Mouse (Mus musculus): Measurements from ENCODE around the gene Btbd1.
A peak's percentile ranks its signal among the peaks of the same experiment; 100 is the strongest.

DNA sequence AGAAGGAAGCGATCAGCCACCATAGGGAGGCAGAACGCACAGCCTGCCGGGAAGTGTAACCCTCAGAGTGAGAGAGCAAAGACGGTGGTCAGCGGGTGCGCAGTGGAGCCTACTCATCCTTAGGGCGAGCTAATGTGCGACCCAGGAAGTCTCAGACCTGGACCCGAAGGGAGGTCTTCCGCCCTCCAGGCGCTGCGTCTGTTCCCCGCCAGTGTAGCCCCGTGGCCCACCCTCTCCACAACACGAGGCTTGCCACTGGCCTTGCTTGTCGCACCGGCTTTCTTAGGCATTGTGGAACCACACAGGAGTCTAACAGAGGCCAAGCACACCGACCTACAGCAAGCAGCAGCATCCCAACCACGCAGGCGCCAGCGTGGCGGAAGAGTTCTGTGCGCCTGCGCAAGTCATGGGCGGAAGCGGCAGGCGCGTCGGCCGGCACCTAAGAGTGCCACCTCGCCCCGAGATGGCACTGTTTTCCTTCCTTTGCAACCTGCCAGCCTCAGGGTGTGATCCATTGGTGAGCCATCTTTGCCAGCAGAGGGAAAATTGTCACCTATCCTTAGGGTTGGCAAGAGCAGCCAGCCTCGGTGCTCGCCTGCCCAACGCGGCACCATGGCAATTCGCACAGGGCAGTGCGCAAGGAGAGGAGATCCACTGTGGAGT, 40.0 kb downstream of the Btbd1 start, which contains the start of gene 3110040N11Rik:
- TF ChIP-seq POLR2A (IDR thresholded peaks at IDR 0.05; ENCODE audit: insufficient read length, low read depth) (peak; percentile 97), POLR2AphosphoS2 (IDR thresholded peaks at IDR 0.05; ENCODE audit: insufficient read length, low read depth) (peak; percentile 98), MYOD1 (IDR thresholded peaks at IDR 0.05; ENCODE audit: control insufficient read depth in 1 of 3, insufficient read length in 2 of 3, low read depth in 2 of 3) (peak in 1 of 3 experiments; percentile 57)

All from myocyte (in vitro differentiated cells).